Mouse (Mus musculus) stomach, postnatal 0 days (tissue): ENCODE results near the gene Spc25.

Experiments
- CTCF ChIP-seq: IDR thresholded peaks from 2 replicates; pipeline ENCODE4 v1.5.1; 2016; ENCODE audit warnings: antibody characterized with exemption, low read depth, mild to moderate bottlenecking, moderate library complexity
- EP300 ChIP-seq: optimal IDR thresholded peaks from 2 replicates; pipeline ENCODE3; 2016; ENCODE audit warnings: antibody characterized with exemption

DNA sequence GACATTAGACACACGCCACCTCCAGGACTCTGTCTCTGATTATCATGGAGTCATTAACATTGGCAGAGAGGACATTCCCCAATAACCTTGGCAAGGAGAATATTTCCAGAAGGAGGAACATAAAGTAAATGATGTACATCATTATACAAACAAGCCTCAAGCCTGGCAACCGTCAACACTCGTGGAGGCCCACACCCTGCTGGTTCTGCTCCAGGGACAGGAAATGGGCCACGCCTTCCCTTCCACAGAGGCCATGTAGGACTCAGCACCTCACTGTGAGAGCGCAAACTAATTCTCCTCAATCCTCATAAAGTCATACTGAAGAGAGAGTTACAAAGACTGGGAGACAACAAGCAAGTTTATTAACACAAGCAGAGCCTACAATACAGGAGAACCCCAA, 12.4 kb downstream of the Spc25 start:
- TF ChIP-seq CTCF (no peak), EP300 (no peak)
